Mouse (Mus musculus) midbrain, embryonic 10.5 days (tissue): ENCODE results near the gene Il15. TPM values are rescaled to one million over a fixed set of nuclear protein-coding genes. Genes with fewer than 3 reads are reported as not detected.

Source experiments
- DNase-seq: peaks from one replicate; pipeline ENCODE4 v3.0.0-alpha.2; 2017; ENCODE audit warnings: low spot score
- H3K27ac ChIP-seq: fragments of 300-500 bp; sonication (generic); replicated peaks from 2 replicates; pipeline ENCODE4 v1.5.1; 2016; ENCODE audit warnings: mild to moderate bottlenecking
- H3K27me3 ChIP-seq: fragments of 300-500 bp; sonication (generic); 2 replicates; pipeline ENCODE4 v1.6.1; 2016; ENCODE audit warnings: low read depth, mild to moderate bottlenecking; ENCODE audit not compliant: poor library complexity, severe bottlenecking
- H3K36me3 ChIP-seq: fragments of 300-500 bp; sonication (generic); 2 replicates; pipeline ENCODE4 v1.6.1; 2016; ENCODE audit warnings: mild to moderate bottlenecking, moderate library complexity
- H3K4me1 ChIP-seq: fragments of 300-500 bp; sonication (generic); 2 replicates; pipeline ENCODE4 v1.6.1; 2016
- H3K4me3 ChIP-seq: fragments of 300-500 bp; sonication (generic); 2 replicates; pipeline ENCODE4 v1.5.1; 2016; ENCODE audit warnings: mild to moderate bottlenecking, moderate library complexity
- H3K9me3 ChIP-seq: fragments of 300-500 bp; sonication (generic); replicated peaks from 2 replicates; pipeline ENCODE4 v1.6.1; 2016; ENCODE audit warnings: mild to moderate bottlenecking
- WGBS: fragments of 180-500 bp; shearing (Covaris S2); methylation state at CpG from one replicate; pipeline ENCODE4 v1.1.7; 2016; 5-methylcytosine and 5-hydroxymethylcytosine counted together
- polyA plus RNA-seq: library from polyadenylated mRNA; unstranded; fragments of >200 nt; fragmentation: Nextera tagmentation; extraction: Ambion mirVana; gene quantifications from 2 replicates; pipeline ENCODE4 v1.2.1, GENCODE M21; 2016

Il15 gene
- polyA plus RNA-seq, 1 experiment from 2014 or later, result 1.9 TPM

DNA sequence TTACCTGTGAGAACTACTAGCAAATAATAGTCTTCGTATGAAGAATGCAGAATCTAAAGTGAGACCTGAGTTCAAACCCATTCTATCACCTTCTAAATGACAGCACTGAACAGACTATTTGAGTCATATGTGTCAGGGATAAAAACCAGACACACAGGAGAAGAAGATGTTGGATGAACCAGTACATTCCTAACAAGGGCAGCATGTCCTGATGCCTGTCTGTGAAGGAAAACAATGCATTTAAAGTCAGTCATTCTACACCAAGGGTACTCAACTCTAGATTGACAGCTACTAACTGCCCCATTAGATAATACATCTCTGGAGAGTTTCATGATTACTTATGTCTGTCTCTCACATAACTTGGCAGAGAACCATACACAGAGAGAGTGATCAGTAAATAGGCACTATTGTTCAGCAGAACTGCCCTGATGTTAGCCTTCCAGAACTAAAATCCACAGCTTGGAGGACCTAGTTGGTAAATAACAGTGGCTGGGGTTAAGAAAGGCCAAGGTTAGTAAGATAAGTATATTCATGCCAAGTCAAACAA lies 14.6 kb downstream of the Il15 start:
- Histone ChIP-seq H3K4me1 (no peaks in the 10 kb centered on the region), H3K36me3 (no peaks in the 10 kb centered on the region), H3K27me3 (no peaks in the 10 kb centered on the region), H3K27ac (no peak overlapping the region), H3K9me3 (no peaks in the 10 kb centered on the region), H3K4me3 (no peak overlapping the region)
- 90% methylated on average over 1 of the region's 1 CpGs for WGBS
- no peak for DNase-seq

- no peak for DNase-seq
- WGBS, result 87% methylated on average over 1 of the region's 1 CpGs
- Histone ChIP-seq H3K4me1 (no peaks in the 10 kb centered on the region), H3K27me3 (no peaks in the 10 kb centered on the region), H3K9me3 (no peaks in the 10 kb centered on the region), H3K4me3 (no peak overlapping the region), H3K27ac (no peak overlapping the region), H3K36me3 (no peaks in the 10 kb centered on the region)
These were observed 15.4 kb downstream of the Il15 start for GRCm38 (mm10) chr8:82387614-82388013.

- H3K4me3 ChIP-seq, result no peak overlapping the region
- DNase-seq, result no peak
- H3K27me3 ChIP-seq, result no peaks in the 10 kb centered on the region
These were observed 17.2 kb downstream of the Il15 start for GRCm38 (mm10) chr8:82385867-82386266.

DNA sequence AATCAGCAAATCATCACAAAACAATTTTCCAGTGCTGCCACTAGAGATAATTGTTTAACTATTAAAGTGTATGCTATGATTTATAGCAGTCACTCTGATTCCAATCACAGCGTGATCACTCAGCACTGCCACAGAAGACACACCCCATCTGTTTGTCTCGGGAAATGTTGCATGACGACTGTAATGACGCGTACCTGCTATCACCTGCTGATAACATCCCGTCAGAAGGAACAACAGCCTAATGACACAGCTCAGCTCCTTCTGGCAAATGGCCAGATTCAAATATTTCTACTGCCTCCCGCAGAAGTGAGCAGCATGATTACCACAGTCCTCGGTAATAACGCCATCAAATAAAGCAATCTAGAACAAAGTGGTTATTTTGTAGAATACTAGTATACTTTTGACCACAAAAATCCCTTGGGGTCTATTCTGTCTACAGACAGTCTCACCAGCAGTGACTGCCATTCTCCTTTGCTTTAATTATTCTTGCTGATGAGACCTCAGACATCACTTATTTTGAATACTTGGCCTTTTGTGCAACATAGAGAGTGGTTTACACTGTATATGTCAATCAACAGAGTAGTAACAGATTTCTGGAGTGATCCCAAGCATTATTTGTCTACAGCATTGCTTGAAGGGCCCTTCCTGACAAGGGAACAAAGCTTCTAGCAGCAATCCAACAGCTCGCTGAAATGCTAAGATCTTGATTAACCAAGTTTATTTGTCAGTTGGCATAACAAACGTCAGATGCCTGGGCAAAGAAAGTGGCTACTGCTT lies 18.4 kb downstream of the Il15 start:
- H3K27ac ChIP-seq, result no peak overlapping the region
- no peak for DNase-seq
- H3K9me3 ChIP-seq, result no peaks in the 10 kb centered on the region
- 84% methylated on average over 11 of the region's 11 CpGs for WGBS
- no peaks in the 10 kb centered on the region for H3K36me3 ChIP-seq
- no peaks in the 10 kb centered on the region for H3K4me1 ChIP-seq
- H3K4me3 ChIP-seq, result no peak overlapping the region
- H3K27me3 ChIP-seq, result no peaks in the 10 kb centered on the region

More at GRCm38 (mm10) chr8:82385867-82386266, 17.2 kb downstream of the Il15 start:
- H3K9me3 ChIP-seq, result no peaks in the 10 kb centered on the region
- no peak overlapping the region for H3K27ac ChIP-seq
- H3K36me3 ChIP-seq, result no peaks in the 10 kb centered on the region
- no peaks in the 10 kb centered on the region for H3K4me1 ChIP-seq

GRCm38 (mm10) chr8:82383346-82383745 lies 19.7 kb downstream of the Il15 start:
- Histone ChIP-seq H3K27ac (no peak overlapping the region), H3K27me3 (no peaks in the 10 kb centered on the region), H3K4me1 (no peaks in the 10 kb centered on the region), H3K36me3 (no peaks in the 10 kb centered on the region), H3K9me3 (no peaks in the 10 kb centered on the region), H3K4me3 (no peak overlapping the region)
- WGBS, result 89% methylated on average over 3 of the region's 3 CpGs
- DNase-seq, result no peak

- Histone ChIP-seq H3K27me3 (no peaks in the 10 kb centered on the region), H3K4me1 (no peaks in the 10 kb centered on the region), H3K9me3 (no peaks in the 10 kb centered on the region), H3K27ac (no peak overlapping the region), H3K36me3 (no peaks in the 10 kb centered on the region), H3K4me3 (no peak overlapping the region)
- 45% methylated on average over 2 of the region's 2 CpGs for WGBS
- no peak for DNase-seq
These were observed 20.7 kb downstream of the Il15 start for GRCm38 (mm10) chr8:82382316-82382715.

DNA sequence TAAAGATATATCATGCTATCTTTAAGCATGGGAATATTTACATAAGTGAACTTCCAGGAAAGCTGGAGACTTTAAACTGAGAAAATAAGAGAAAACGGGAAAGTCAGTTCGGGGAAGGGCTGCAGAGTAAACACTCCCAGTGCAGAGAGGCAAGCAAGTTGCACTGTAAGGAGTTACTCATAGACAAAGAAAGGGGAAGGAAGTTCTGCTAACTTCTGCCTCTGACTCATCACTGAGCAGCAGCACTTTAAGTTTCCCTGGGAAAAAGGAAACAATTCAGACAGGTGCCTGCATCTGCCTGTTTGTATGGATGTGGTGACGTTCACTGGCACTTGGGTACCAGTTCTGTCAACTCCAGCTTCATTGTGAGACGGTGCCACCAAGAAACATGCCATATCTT lies 28.6 kb downstream of the Il15 start:
- 89% methylated on average over 4 of the region's 4 CpGs for WGBS
- H3K9me3 ChIP-seq, result no peaks in the 10 kb centered on the region
- no peaks in the 10 kb centered on the region for H3K36me3 ChIP-seq
- no peak for DNase-seq
- no peaks in the 10 kb centered on the region for H3K27me3 ChIP-seq
- H3K27ac ChIP-seq, result no peak overlapping the region
- no peaks in the 10 kb centered on the region for H3K4me1 ChIP-seq
- no peak overlapping the region for H3K4me3 ChIP-seq

DNA sequence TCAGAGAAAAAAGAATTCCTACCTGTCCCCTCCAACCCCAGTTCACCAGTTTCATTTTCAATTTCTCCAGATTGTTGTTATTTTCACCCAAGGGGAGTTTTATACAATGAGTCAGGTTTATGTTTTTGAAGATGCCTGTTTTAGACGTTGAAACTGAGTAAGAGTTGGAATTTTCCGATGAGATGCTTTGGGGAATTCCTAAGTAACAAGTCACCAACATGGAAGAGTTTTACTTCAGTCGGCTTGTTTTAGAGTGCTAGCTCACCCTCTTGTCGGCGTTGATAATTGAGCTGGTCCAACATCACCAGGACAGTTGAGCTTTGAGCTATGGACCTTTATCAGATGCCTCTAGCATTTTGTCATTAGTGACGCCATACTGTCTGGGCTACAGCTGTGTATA lies 30.2 kb downstream of the Il15 start:
- Histone ChIP-seq H3K27ac (no peak overlapping the region), H3K36me3 (no peaks in the 10 kb centered on the region), H3K4me1 (no peaks in the 10 kb centered on the region), H3K4me3 (no peak overlapping the region), H3K27me3 (no peaks in the 10 kb centered on the region), H3K9me3 (no peaks in the 10 kb centered on the region)
- DNase-seq, result no peak
- WGBS, result 88% methylated on average over 6 of the region's 6 CpGs

DNA sequence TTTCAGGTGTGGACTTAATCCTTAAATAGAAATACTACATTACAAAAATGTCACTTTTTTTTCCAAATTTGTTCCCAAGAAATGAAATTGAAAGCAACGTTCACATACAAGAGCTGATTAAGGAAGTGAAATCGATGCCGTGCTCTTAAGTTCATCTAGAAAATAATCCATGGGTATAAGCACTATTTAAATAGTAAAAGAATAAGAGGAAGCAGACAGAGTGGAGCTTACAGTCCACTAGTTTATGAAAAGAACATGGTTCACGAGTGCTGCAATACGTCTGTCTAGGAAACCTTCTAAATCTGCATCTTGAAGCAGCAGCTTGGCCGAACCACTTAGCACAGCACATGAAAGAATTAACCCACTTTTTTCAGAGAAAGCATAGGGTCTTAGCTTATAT lies 32.4 kb downstream of the Il15 start:
- no peak overlapping the region for H3K4me3 ChIP-seq
- no peaks in the 10 kb centered on the region for H3K27me3 ChIP-seq
- 93% methylated on average over 6 of the region's 6 CpGs for WGBS
- DNase-seq, result no peak
- H3K36me3 ChIP-seq, result no peaks in the 10 kb centered on the region
- H3K4me1 ChIP-seq, result no peaks in the 10 kb centered on the region
- no peaks in the 10 kb centered on the region for H3K9me3 ChIP-seq
- H3K27ac ChIP-seq, result no peak overlapping the region

DNA sequence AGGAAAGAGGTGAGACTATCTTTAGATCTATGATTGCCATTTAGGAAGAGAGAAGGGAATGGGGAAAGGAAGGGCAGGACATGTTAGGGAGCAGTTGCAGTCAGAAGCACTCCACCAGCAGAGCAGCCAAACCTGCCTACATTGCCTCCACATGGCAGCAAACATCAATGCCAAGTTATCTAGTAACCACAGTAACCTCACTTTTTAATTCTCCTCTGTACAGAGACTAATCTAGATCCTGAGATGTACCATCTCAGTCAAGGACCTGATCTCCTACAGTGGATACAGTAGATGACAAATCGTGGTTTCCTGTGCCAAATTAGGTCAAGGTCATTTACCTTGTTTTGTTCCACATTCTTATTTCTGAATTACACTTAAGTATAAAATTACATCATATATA lies 42.0 kb downstream of the Il15 start:
- Histone ChIP-seq H3K4me3 (no peak overlapping the region), H3K27me3 (no peaks in the 10 kb centered on the region), H3K4me1 (no peaks in the 10 kb centered on the region), H3K36me3 (no peaks in the 10 kb centered on the region), H3K9me3 (no peaks in the 10 kb centered on the region), H3K27ac (no peak overlapping the region)
- DNase-seq, result no peak
- 86% methylated on average over 1 of the region's 1 CpGs for WGBS

DNA sequence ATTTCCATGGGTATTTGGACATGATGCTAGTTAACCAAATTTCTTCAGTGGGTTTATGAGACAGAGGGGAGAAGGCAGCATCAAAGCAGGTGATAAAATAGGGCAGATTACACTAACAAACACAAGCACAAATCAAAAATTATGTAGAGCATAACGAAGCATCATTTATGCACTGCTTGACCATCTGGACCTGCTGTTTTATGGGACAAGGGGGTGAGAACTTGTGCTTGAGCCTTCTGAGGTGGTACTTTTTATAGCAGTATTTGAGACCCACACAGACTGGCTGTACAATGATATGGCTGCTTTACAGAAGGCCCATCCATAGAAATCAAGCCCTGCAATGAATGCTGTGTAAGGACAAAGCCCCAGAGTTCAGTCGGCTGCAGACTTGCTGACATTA lies 46.9 kb downstream of the Il15 start:
- DNase-seq, result no peak
- Histone ChIP-seq H3K27me3 (no peaks in the 10 kb centered on the region), H3K27ac (no peak overlapping the region), H3K9me3 (no peaks in the 10 kb centered on the region), H3K4me3 (no peak overlapping the region), H3K36me3 (no peaks in the 10 kb centered on the region), H3K4me1 (no peaks in the 10 kb centered on the region)
- WGBS, result 89% methylated on average over 2 of the region's 2 CpGs

DNA sequence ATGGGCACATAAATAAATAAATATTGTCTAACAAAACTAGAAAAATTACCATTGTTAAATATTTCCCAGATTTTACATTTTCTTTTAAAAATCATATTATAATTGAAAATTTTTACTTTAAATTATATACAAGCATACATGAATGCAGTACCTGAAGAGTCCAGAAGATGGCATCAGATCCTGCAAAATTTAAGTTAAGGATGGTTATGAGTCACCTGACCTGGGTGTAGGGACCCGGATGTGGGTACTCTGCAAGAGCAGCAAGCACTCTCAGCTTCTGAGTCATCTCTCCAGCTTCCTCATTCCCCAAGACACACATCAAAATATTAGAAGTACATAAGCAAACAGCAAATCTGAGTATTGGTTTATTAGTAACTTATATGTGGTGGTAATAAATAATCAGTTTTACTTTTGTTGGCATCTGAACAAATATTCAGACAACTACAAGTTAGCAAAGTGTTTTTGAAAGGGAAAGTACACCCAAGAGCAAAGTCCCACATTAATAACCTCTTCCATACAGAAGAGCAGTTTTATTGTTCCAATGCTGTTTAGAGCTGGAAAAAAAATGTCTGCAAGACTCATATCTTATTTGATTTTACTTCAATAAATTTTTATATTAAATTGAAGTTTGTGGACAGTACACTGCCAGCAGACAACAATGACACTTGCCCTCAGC lies 51.6 kb downstream of the Il15 start:
- 64% methylated on average over 1 of the region's 1 CpGs for WGBS
- no peak for DNase-seq
- Histone ChIP-seq H3K27ac (no peak overlapping the region), H3K4me1 (no peaks in the 10 kb centered on the region), H3K27me3 (no peaks in the 10 kb centered on the region), H3K9me3 (no peaks in the 10 kb centered on the region), H3K4me3 (no peak overlapping the region), H3K36me3 (no peaks in the 10 kb centered on the region)

- DNase-seq, result no peak
- Histone ChIP-seq H3K36me3 (no peaks in the 10 kb centered on the region), H3K27me3 (no peaks in the 10 kb centered on the region), H3K4me1 (no peaks in the 10 kb centered on the region), H3K4me3 (no peak overlapping the region), H3K9me3 (no peaks in the 10 kb centered on the region), H3K27ac (no peak overlapping the region)
- WGBS, result 81% methylated on average over 2 of the region's 2 CpGs
These were observed 53.7 kb downstream of the Il15 start for GRCm38 (mm10) chr8:82349299-82349698.
